Mouse (Mus musculus): ENCODE measurements around the gene Calhm1. TPM values are rescaled to one million over a fixed set of nuclear protein-coding genes. Genes with fewer than 3 reads are reported as not detected.
"Not testable (repeated sequence)": the region's sequence is repeated elsewhere in the genome, so short reads cannot be mapped to it uniquely, and the experiment has no call there.

The Calhm1 gene
- polyA plus RNA-seq, 1 experiment = not detected

DNA sequence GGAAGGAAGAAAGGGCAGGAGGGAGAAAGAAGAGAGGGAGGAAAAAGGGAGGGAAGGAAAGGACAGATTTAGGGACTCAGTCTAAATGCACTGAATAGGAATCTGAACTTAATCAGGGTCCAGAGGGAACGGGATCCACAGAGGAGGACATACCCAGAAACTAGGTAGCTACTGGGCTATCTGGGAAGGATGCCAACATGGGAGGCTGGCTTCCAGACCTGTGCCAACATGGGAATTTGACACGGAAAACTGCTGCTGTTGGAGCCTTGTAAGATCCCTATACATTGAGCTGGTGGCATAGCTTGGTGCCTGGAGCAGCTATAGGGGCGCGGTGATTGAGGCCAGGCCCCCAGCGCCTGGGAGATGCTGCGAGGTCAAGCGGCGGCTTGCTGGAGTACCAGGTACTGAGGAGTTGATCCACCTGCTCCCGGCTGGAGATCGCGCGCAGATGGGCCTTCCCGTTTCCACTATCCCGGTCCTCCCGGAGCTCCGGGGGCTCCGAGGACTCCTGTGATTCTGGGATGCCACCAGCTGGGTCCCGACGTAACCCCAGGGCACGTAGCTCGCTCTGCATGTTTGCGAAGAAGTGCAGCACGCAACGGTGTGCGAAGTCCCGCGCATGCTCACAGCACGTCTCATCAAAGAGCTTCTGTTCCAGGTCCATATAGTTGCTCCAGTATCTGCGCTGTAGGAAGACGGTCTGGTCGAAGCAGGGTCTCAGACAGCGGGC, 7.4 kb upstream of the Calhm1 start:
- Histone ChIP-seq H3K36me3 (ENCODE audit: control insufficient read depth, insufficient read depth) (no peaks in the 10 kb centered on the region), H3K79me3 (ENCODE audit: low read depth) (no peaks in the 10 kb centered on the region), H3K79me2 (ENCODE audit: control insufficient read depth, insufficient read depth) (no peaks in the 10 kb centered on the region), H3ac (ENCODE audit: control insufficient read depth, insufficient read length, low read depth) (no peak overlapping the region), H3K27me3 (ENCODE audit: control insufficient read depth, insufficient read depth, insufficient read length) (peaks cover 13% of the 10 kb centered on the region), H3K4me3 (ENCODE audit: insufficient read depth, poor library complexity, severe bottlenecking) (no peak overlapping the region)
- TF ChIP-seq MYOG (IDR thresholded peaks at IDR 0.05; ENCODE audit: control insufficient read depth, extremely low read depth, insufficient read length) (no peak), MAX (IDR thresholded peaks at IDR 0.05) (no peak), FOSL1 (IDR thresholded peaks at IDR 0.05; ENCODE audit: insufficient read depth, low read length, poor library complexity, severe bottlenecking) (no peak), CEBPB (IDR thresholded peaks at IDR 0.05; ENCODE audit: low read depth) (no peak), CTCF (IDR thresholded peaks at IDR 0.05; ENCODE audit: control insufficient read depth, insufficient read depth, insufficient read length) (no peak), USF1 (IDR thresholded peaks at IDR 0.05; ENCODE audit: low read depth) (no peak), MYOD1 (IDR thresholded peaks at IDR 0.05; ENCODE audit: control insufficient read depth, insufficient read length, low read depth) (no peak)

DNA sequence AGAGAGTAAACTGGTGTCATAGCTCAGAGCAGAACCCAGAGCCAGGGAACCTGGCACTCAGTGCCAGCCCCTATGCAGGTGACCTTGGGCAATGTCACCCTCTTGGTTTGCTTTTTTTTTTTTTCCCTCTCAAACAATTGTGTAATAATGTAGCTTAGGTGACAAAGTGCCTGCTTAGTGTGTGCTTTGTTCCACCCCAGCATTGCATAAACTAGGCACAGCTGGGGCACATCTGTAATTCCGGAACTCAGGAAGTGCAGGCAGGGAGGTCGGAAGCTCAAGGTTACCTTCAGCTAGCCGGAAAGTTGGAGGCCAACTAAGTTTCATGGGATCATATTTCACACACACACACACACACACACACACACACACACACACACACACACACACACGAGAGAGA, 5.8 kb upstream of the Calhm1 start:
- no peak overlapping the region for H3K4me3 ChIP-seq (ENCODE audit: insufficient read depth, poor library complexity, severe bottlenecking)
- no peaks in the 10 kb centered on the region for H3K36me3 ChIP-seq (ENCODE audit: control insufficient read depth, insufficient read depth)
- TF ChIP-seq USF1 (IDR thresholded peaks at IDR 0.05; ENCODE audit: low read depth) (no peak), MYOG (IDR thresholded peaks at IDR 0.05; ENCODE audit: control insufficient read depth, extremely low read depth, insufficient read length) (no peak), CTCF (IDR thresholded peaks at IDR 0.05; ENCODE audit: control insufficient read depth, insufficient read depth, insufficient read length) (no peak), CEBPB (IDR thresholded peaks at IDR 0.05; ENCODE audit: low read depth) (no peak), FOSL1 (IDR thresholded peaks at IDR 0.05; ENCODE audit: insufficient read depth, low read length, poor library complexity, severe bottlenecking) (no peak), MYOD1 (IDR thresholded peaks at IDR 0.05; ENCODE audit: control insufficient read depth, insufficient read length, low read depth) (no peak), MAX (IDR thresholded peaks at IDR 0.05) (no peak)
- no peaks in the 10 kb centered on the region for H3K79me3 ChIP-seq (ENCODE audit: low read depth)
- H3K79me2 ChIP-seq (ENCODE audit: control insufficient read depth, insufficient read depth) = no peaks in the 10 kb centered on the region
- no peak overlapping the region for H3ac ChIP-seq (ENCODE audit: control insufficient read depth, insufficient read length, low read depth)
- H3K27me3 ChIP-seq (ENCODE audit: control insufficient read depth, insufficient read depth, insufficient read length) = peaks cover 10% of the 10 kb centered on the region

DNA sequence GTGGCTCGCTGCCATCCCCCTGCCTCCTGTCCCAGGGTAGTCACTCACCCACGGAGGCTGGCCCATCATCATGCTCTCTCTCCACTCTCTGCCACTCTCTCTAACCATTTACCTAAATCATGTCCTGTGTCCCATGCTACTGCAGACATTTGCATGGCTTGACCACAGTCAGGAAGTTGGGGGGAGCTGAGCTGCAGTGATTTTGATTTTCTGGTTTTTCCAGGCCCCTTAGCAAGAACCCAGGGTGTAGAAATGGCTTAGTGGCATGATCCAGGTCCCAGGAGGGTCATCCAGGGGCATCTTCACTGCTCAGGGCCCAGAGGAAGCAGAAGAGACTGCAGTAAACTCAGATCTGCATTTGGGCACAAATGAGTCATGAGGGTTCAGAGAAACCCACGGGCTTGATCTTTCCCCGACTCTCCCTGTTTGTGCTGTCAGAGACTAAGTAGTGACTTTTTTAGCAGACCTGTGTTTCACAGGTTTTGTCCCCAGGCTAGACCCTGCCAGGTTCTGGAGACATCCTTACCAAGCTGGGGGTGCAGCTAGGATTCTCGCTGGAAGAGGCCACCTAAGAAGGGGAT, 4.3 kb upstream of the Calhm1 start:
- Histone ChIP-seq H3K27me3 (ENCODE audit: control insufficient read depth, insufficient read depth, insufficient read length) (peaks cover 5% of the 10 kb centered on the region), H3K79me2 (ENCODE audit: control insufficient read depth, insufficient read depth) (no peaks in the 10 kb centered on the region), H3K4me3 (ENCODE audit: insufficient read depth, poor library complexity, severe bottlenecking) (no peak overlapping the region), H3K36me3 (ENCODE audit: control insufficient read depth, insufficient read depth) (no peaks in the 10 kb centered on the region), H3ac (ENCODE audit: control insufficient read depth, insufficient read length, low read depth) (no peak overlapping the region), H3K79me3 (ENCODE audit: low read depth) (no peaks in the 10 kb centered on the region)
- TF ChIP-seq FOSL1 (IDR thresholded peaks at IDR 0.05; ENCODE audit: insufficient read depth, low read length, poor library complexity, severe bottlenecking) = no peak
- TF ChIP-seq MAX (IDR thresholded peaks at IDR 0.05) = no peak
- TF ChIP-seq CTCF (IDR thresholded peaks at IDR 0.05; ENCODE audit: control insufficient read depth, insufficient read depth, insufficient read length) = no peak
- no peak for TF ChIP-seq MYOG (IDR thresholded peaks at IDR 0.05; ENCODE audit: control insufficient read depth, extremely low read depth, insufficient read length)
- no peak for TF ChIP-seq USF1 (IDR thresholded peaks at IDR 0.05; ENCODE audit: low read depth)
- no peak for TF ChIP-seq MYOD1 (IDR thresholded peaks at IDR 0.05; ENCODE audit: control insufficient read depth, insufficient read length, low read depth)
- no peak for TF ChIP-seq CEBPB (IDR thresholded peaks at IDR 0.05; ENCODE audit: low read depth)

DNA sequence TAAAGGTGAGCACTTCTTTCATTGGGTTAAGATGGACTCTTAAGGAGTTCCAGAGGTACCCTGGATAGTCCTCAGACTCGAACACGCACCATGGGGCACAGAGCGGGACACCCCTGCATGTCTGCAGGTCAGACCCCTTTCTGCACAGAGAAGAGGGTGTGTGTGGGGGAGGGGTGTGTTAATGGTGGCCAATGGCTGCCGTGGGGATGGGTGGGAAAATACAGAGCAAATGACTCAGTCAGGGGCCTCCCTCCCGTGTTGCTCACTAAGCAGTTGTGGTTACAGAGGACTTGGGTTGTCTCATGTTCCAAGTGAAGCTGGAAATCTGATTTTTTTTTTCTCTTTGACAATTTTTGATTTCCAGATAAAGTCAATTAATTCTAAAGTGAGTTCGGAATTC, 1.6 kb downstream of the Calhm1 start:
- H3K36me3 ChIP-seq (ENCODE audit: control insufficient read depth, insufficient read depth) = no peaks in the 10 kb centered on the region
- TF ChIP-seq USF1 (IDR thresholded peaks at IDR 0.05; ENCODE audit: low read depth) (no peak), MYOD1 (IDR thresholded peaks at IDR 0.05; ENCODE audit: control insufficient read depth, insufficient read length, low read depth) (no peak), FOSL1 (IDR thresholded peaks at IDR 0.05; ENCODE audit: insufficient read depth, low read length, poor library complexity, severe bottlenecking) (no peak), MYOG (IDR thresholded peaks at IDR 0.05; ENCODE audit: control insufficient read depth, extremely low read depth, insufficient read length) (no peak), CTCF (IDR thresholded peaks at IDR 0.05; ENCODE audit: control insufficient read depth, insufficient read depth, insufficient read length) (no peak), MAX (IDR thresholded peaks at IDR 0.05) (no peak), CEBPB (IDR thresholded peaks at IDR 0.05; ENCODE audit: low read depth) (no peak)
- no peaks in the 10 kb centered on the region for H3K79me3 ChIP-seq (ENCODE audit: low read depth)
- no peak overlapping the region for H3ac ChIP-seq (ENCODE audit: control insufficient read depth, insufficient read length, low read depth)
- H3K4me3 ChIP-seq (ENCODE audit: insufficient read depth, poor library complexity, severe bottlenecking) = no peak overlapping the region
- H3K79me2 ChIP-seq (ENCODE audit: control insufficient read depth, insufficient read depth) = no peaks in the 10 kb centered on the region
- no peaks in the 10 kb centered on the region for H3K27me3 ChIP-seq (ENCODE audit: control insufficient read depth, insufficient read depth, insufficient read length)

DNA sequence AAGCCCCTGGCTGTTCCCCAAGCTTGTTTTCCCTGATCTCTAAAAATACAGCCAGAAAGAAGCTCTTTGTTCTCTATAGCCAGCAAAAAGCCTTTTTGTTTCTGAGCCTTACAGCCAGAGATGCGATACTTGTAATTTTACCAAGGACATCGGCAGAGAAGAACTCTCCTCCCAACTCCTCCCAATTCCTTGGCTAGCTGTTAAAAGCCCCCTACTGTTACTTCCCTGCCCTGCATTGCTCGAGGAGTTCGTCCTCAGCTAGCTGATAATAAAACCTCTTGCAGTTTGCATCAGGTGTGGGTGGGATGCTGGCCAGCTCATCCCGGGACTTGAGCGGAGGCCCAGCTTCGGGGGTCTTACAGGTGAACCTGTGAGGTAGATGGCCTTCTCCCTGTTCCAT, 4.4 kb downstream of the Calhm1 start:
- not testable (repeated sequence) for H3K4me3 ChIP-seq (ENCODE audit: insufficient read depth, poor library complexity, severe bottlenecking); H3K27me3 ChIP-seq (ENCODE audit: control insufficient read depth, insufficient read depth, insufficient read length); H3K36me3 ChIP-seq (ENCODE audit: control insufficient read depth, insufficient read depth); H3K79me3 ChIP-seq (ENCODE audit: low read depth); H3K79me2 ChIP-seq (ENCODE audit: control insufficient read depth, insufficient read depth); H3ac ChIP-seq (ENCODE audit: control insufficient read depth, insufficient read length, low read depth)
